Mouse (Mus musculus): Measurements from ENCODE around the gene Pik3ip1.

GRCm38 (mm10) chr11:3337961-3338360 is 7.8 kb downstream of the Pik3ip1 start:
- TF ChIP-seq CTCF (IDR thresholded peaks at IDR 0.05; ENCODE audit: borderline replicate concordance, control insufficient read depth, extremely low read depth, insufficient read depth, low read length, poor library complexity) (no peak), POLR2A (IDR thresholded peaks at IDR 0.05; ENCODE audit: control insufficient read depth, extremely low read depth, insufficient read depth, low read length, poor library complexity) (no peak)

All from thymus, adult 2 months (tissue).